ENCODE assay signal across 1 mouse cellular context in the genomic region with DNA sequence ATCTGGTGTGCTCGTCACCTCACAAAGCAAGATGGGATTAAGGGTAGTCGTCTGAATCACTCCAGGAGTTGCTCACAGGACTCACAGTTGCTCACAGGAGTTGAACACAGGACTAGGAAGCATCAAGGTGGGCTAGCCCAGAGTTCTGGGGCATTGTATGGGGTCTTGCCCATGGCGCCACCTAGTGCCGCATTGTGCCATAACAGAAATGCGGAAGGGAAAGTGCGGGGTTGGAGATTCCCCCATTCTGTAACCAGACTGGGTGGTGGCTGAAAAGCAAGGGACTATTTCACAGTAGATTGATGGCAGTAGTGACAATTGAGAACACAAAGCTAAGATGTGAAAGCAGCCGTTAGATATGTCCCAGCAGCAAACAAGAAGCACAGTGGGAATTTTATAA. TPM values are rescaled to one million over a fixed set of nuclear protein-coding genes. Genes with fewer than 3 reads are reported as not detected.
"Had no signal": no experiment of that assay in that cellular context is flagged by ENCODE, and none has a peak within 500 bp of the region (broad histone marks: within the 10 kb centered on the region; RNA-seq: fewer than 3 reads in every experiment).

No protein-coding gene starts in this region.

RNA-seq across cellular contexts. Expression of gene Gm27179, which starts 30.3 kb away (rescaled TPM):
- total RNA-seq: midbrain, postnatal 0 days had no signal

RNA-seq across cellular contexts. Expression of gene Gm16867, which starts 39.5 kb away (rescaled TPM):
- total RNA-seq: midbrain, postnatal 0 days had no signal
